Mouse (Mus musculus): Measurements from ENCODE around the gene BC005624. TPM values are rescaled to one million over a fixed set of nuclear protein-coding genes. Genes with fewer than 3 reads are reported as not detected.

The BC005624 gene
- polyA plus RNA-seq, 1 experiment, result 14.5 TPM

GRCm38 (mm10) chr2:30985111-30986020, 3.4 kb upstream of the BC005624 start:
- no peak for DNase-seq (ENCODE audit: low read depth in 1 of 2, low spot score in 2 of 2)
- Histone ChIP-seq H3K4me3 (ENCODE audit: extremely low read depth, insufficient read depth, insufficient read length) (no peak overlapping the region), H3K4me1 (ENCODE audit: control insufficient read depth, insufficient read depth, insufficient read length) (no peaks in the 10 kb centered on the region), H3K27me3 (ENCODE audit: control insufficient read depth, insufficient read depth, low read length) (no peaks in the 10 kb centered on the region), H3K27ac (ENCODE audit: insufficient read depth, low read length) (no peak overlapping the region), H3K36me3 (ENCODE audit: control insufficient read depth, insufficient read depth, low read length) (no peaks in the 10 kb centered on the region)
- WGBS, result 42% methylated on average over 17 of the region's 17 CpGs
- TF ChIP-seq CTCF (IDR thresholded peaks at IDR 0.05; ENCODE audit: extremely low read depth, insufficient read depth, insufficient read length, insufficient replicate concordance), result no peak
- no peak for TF ChIP-seq POLR2A (IDR thresholded peaks at IDR 0.05; ENCODE audit: low read depth, low read length)

GRCm38 (mm10) chr2:30983024-30983423, 1.0 kb upstream of the BC005624 start:
- Histone ChIP-seq H3K27me3 (ENCODE audit: control insufficient read depth, insufficient read depth, low read length) (no peaks in the 10 kb centered on the region), H3K4me1 (ENCODE audit: control insufficient read depth, insufficient read depth, insufficient read length) (no peaks in the 10 kb centered on the region), H3K27ac (ENCODE audit: insufficient read depth, low read length) (no peak overlapping the region), H3K4me3 (ENCODE audit: extremely low read depth, insufficient read depth, insufficient read length) (no peak overlapping the region), H3K36me3 (ENCODE audit: control insufficient read depth, insufficient read depth, low read length) (peaks cover 8% of the 10 kb centered on the region)
- WGBS, result 46% methylated on average over 7 of the region's 7 CpGs
- no peak for TF ChIP-seq POLR2A (IDR thresholded peaks at IDR 0.05; ENCODE audit: low read depth, low read length)
- no peak for TF ChIP-seq CTCF (IDR thresholded peaks at IDR 0.05; ENCODE audit: extremely low read depth, insufficient read depth, insufficient read length, insufficient replicate concordance)
- DNase-seq (ENCODE audit: low read depth in 1 of 2, low spot score in 2 of 2), result no peak

GRCm38 (mm10) chr2:30967352-30968327, 14.4 kb downstream of the BC005624 start, which contains the start of gene Tor1a:
Tor1a (minus strand) TSS chr2:30967933.
- Histone ChIP-seq H3K4me1 (ENCODE audit: control insufficient read depth, insufficient read depth, insufficient read length) (peaks cover 6% of the 10 kb centered on the region; the same call in 1 of the 2 replicates), H3K36me3 (ENCODE audit: control insufficient read depth, insufficient read depth, low read length) (peaks cover 15% of the 10 kb centered on the region), H3K27ac (ENCODE audit: insufficient read depth, low read length) (peak within 1 kb of the TSS; percentile 65), H3K4me3 (ENCODE audit: extremely low read depth, insufficient read depth, insufficient read length) (peak within 1 kb of the TSS; percentile 71), H3K27me3 (ENCODE audit: control insufficient read depth, insufficient read depth, low read length) (no peaks in the 10 kb centered on the region)
- WGBS, result 3% methylated on average over 59 of the region's 59 CpGs
- TF ChIP-seq POLR2A (IDR thresholded peaks at IDR 0.05; ENCODE audit: low read depth, low read length) (peak; percentile 45), CTCF (IDR thresholded peaks at IDR 0.05; ENCODE audit: extremely low read depth, insufficient read depth, insufficient read length, insufficient replicate concordance) (no peak)
- peak; percentile 60 to 84 for DNase-seq (ENCODE audit: low read depth in 1 of 2, low spot score in 2 of 2)

- peak overlapping the region; percentile 71 for H3K4me3 ChIP-seq (ENCODE audit: extremely low read depth, insufficient read depth, insufficient read length)
- DNase-seq (ENCODE audit: low read depth in 1 of 2, low spot score in 2 of 2), result no peak
- 2% methylated on average over 16 of the region's 16 CpGs for WGBS
- H3K27ac ChIP-seq (ENCODE audit: insufficient read depth, low read length), result peak overlapping the region; percentile 65; the same call in 1 of the 2 replicates
- H3K27me3 ChIP-seq (ENCODE audit: control insufficient read depth, insufficient read depth, low read length), result no peaks in the 10 kb centered on the region
- peaks cover 6% of the 10 kb centered on the region; the same call in 1 of the 2 replicates for H3K4me1 ChIP-seq (ENCODE audit: control insufficient read depth, insufficient read depth, insufficient read length)
- peaks cover 18% of the 10 kb centered on the region for H3K36me3 ChIP-seq (ENCODE audit: control insufficient read depth, insufficient read depth, low read length)
- TF ChIP-seq POLR2A (IDR thresholded peaks at IDR 0.05; ENCODE audit: low read depth, low read length), result no peak
- no peak for TF ChIP-seq CTCF (IDR thresholded peaks at IDR 0.05; ENCODE audit: extremely low read depth, insufficient read depth, insufficient read length, insufficient replicate concordance)
Observed at GRCm38 (mm10) chr2:30966826-30967225, 15.2 kb downstream of the BC005624 start.

GRCm38 (mm10) chr2:30965627-30966026, 16.4 kb downstream of the BC005624 start:
- whole genome bisulfite sequencing, result 84% methylated on average over 8 of the region's 8 CpGs
- H3K27ac ChIP-seq (ENCODE audit: insufficient read depth, low read length), result no peak overlapping the region
- H3K4me3 ChIP-seq (ENCODE audit: extremely low read depth, insufficient read depth, insufficient read length), result no peak overlapping the region
- no peaks in the 10 kb centered on the region for H3K27me3 ChIP-seq (ENCODE audit: control insufficient read depth, insufficient read depth, low read length)
- peaks cover 6% of the 10 kb centered on the region; the same call in 1 of the 2 replicates for H3K4me1 ChIP-seq (ENCODE audit: control insufficient read depth, insufficient read depth, insufficient read length)
- no peak for TF ChIP-seq CTCF (IDR thresholded peaks at IDR 0.05; ENCODE audit: extremely low read depth, insufficient read depth, insufficient read length, insufficient replicate concordance)
- no peak for TF ChIP-seq POLR2A (IDR thresholded peaks at IDR 0.05; ENCODE audit: low read depth, low read length)
- no peak for DNase-seq (ENCODE audit: low read depth in 1 of 2, low spot score in 2 of 2)
- peaks cover 24% of the 10 kb centered on the region for H3K36me3 ChIP-seq (ENCODE audit: control insufficient read depth, insufficient read depth, low read length)

GRCm38 (mm10) chr2:30962570-30963254, 19.3 kb downstream of the BC005624 start:
- DNase-seq (ENCODE audit: low read depth in 1 of 2, low spot score in 2 of 2), result no peak

More at GRCm38 (mm10) chr2:30962570-30963254, 19.3 kb downstream of the BC005624 start:
- TF ChIP-seq POLR2A (IDR thresholded peaks at IDR 0.05; ENCODE audit: low read depth, low read length), result no peak
- no peak for TF ChIP-seq CTCF (IDR thresholded peaks at IDR 0.05; ENCODE audit: extremely low read depth, insufficient read depth, insufficient read length, insufficient replicate concordance)
- no peaks in the 10 kb centered on the region for H3K27me3 ChIP-seq (ENCODE audit: control insufficient read depth, insufficient read depth, low read length)
- peaks cover 42% of the 10 kb centered on the region for H3K36me3 ChIP-seq (ENCODE audit: control insufficient read depth, insufficient read depth, low read length)
- H3K4me3 ChIP-seq (ENCODE audit: extremely low read depth, insufficient read depth, insufficient read length), result no peak overlapping the region
- no peak overlapping the region for H3K27ac ChIP-seq (ENCODE audit: insufficient read depth, low read length)
- peaks cover 6% of the 10 kb centered on the region; the same call in 1 of the 2 replicates for H3K4me1 ChIP-seq (ENCODE audit: control insufficient read depth, insufficient read depth, insufficient read length)
- 90% methylated on average over 11 of the region's 11 CpGs for WGBS

Data from spleen, adult 2 months (tissue).